Mouse (Mus musculus) heart, embryonic 15.5 days (tissue): ENCODE measurements around the gene Oxct1. TPM values are rescaled to one million over a fixed set of nuclear protein-coding genes. Genes with fewer than 3 reads are reported as not detected.
A peak's percentile ranks its signal among the peaks of the same experiment; 100 is the strongest.

Experiments used
- ATAC-seq: fragments of 200-750 bp; cut with Nextera tagmentation; replicated peaks from 2 replicates; pipeline ENCODE4 v1.8.0; 2017; ENCODE audit warnings: low read depth, moderate TSS enrichment; ENCODE audit not compliant: insufficient number of reproducible peaks, insufficient read depth, low FRiP score
- H3K27ac ChIP-seq: fragments of 300-500 bp; sonication (generic); 2 replicates; pipeline ENCODE4 v1.5.1; 2015; ENCODE audit warnings: mild to moderate bottlenecking, inconsistent platforms
- H3K27me3 ChIP-seq: fragments of 300-500 bp; sonication (generic); 2 replicates; pipeline ENCODE4 v1.6.1; 2015; ENCODE audit warnings: inconsistent platforms
- H3K36me3 ChIP-seq: fragments of 300-500 bp; sonication (generic); 2 replicates; pipeline ENCODE4 v1.6.1; 2015; ENCODE audit warnings: mild to moderate bottlenecking, inconsistent platforms
- H3K4me1 ChIP-seq: fragments of 300-500 bp; sonication (generic); replicated peaks from 2 replicates; pipeline ENCODE4 v1.6.1; 2015; ENCODE audit warnings: inconsistent platforms
- H3K4me2 ChIP-seq: fragments of 300-500 bp; sonication (generic); 2 replicates; pipeline ENCODE4 v1.6.1; 2015; ENCODE audit warnings: inconsistent platforms, mild to moderate bottlenecking, moderate library complexity
- H3K4me3 ChIP-seq: fragments of 300-500 bp; sonication (generic); 2 replicates; pipeline ENCODE4 v1.5.1; 2015; ENCODE audit warnings: mild to moderate bottlenecking, inconsistent platforms
- H3K9ac ChIP-seq: fragments of 300-500 bp; sonication (generic); 2 replicates; pipeline ENCODE4 v1.6.1; 2015; ENCODE audit warnings: mild to moderate bottlenecking, inconsistent platforms
- H3K9me3 ChIP-seq: fragments of 300-500 bp; sonication (generic); replicated peaks from 2 replicates; pipeline ENCODE4 v1.6.1; 2016; ENCODE audit warnings: inconsistent platforms
- WGBS: fragments of 180-500 bp; shearing (Covaris S2); methylation state at CpG from one replicate; pipeline ENCODE4 v1.1.7; 2015; ENCODE audit warnings: mixed read lengths; 5-methylcytosine and 5-hydroxymethylcytosine counted together
- polyA plus RNA-seq: library from polyadenylated mRNA; unstranded; fragments of >200 nt; fragmentation: Nextera tagmentation; extraction: Ambion mirVana; gene quantifications from 2 replicates; pipeline ENCODE4 v1.2.1, GENCODE M21; 2015

The Oxct1 gene
- polyA plus RNA-seq, 1 experiment from 2014 or later = 396 TPM

- no peak overlapping the region for H3K4me2 ChIP-seq
- H3K27ac ChIP-seq = no peak overlapping the region
- ATAC-seq = no peak
- H3K36me3 ChIP-seq = no peaks in the 10 kb centered on the region
- peaks cover 7% of the 10 kb centered on the region for H3K4me1 ChIP-seq
- no peaks in the 10 kb centered on the region for H3K27me3 ChIP-seq
- H3K9me3 ChIP-seq = no peaks in the 10 kb centered on the region
- 66% methylated on average over 2 of the region's 2 CpGs for WGBS
- no peak overlapping the region for H3K4me3 ChIP-seq
- no peak overlapping the region for H3K9ac ChIP-seq
These were observed 27.0 kb upstream of the Oxct1 start for GRCm38 (mm10) chr15:3999144-3999543.

- H3K9ac ChIP-seq = no peak overlapping the region
- no peak overlapping the region for H3K27ac ChIP-seq
- 0 out of 2 replicates have a peak, but pooled peaks cover 4% of the 10 kb centered on the region for H3K9me3 ChIP-seq
- no peaks in the 10 kb centered on the region for H3K36me3 ChIP-seq
- 69% methylated on average over 2 of the region's 2 CpGs for WGBS
- no peak overlapping the region for H3K4me3 ChIP-seq
- ATAC-seq = no peak
- no peak overlapping the region for H3K4me2 ChIP-seq
- H3K27me3 ChIP-seq = no peaks in the 10 kb centered on the region
- H3K4me1 ChIP-seq = peaks cover 3% of the 10 kb centered on the region
These were observed 25.6 kb upstream of the Oxct1 start for GRCm38 (mm10) chr15:4000536-4000935.

DNA sequence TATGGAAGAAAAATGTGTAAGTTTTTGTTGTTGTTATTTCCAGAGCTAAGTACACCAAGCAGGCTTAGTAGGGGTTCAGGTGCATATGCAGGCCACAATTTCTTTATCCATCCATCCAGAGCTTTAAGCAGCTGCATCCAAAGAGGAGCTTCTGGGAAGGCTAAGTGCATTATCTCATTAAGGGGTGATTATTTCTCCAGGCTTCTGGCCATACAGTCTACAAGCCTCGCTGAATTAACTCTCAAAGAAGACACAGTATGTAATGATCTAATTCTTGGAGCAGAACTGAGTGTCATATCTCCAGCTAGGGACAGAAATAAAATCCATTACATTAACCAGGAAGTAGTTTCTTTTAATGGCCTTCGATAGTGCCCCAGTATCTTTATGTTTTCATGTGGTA lies 12.3 kb upstream of the Oxct1 start:
- no peak overlapping the region for H3K4me3 ChIP-seq
- H3K9ac ChIP-seq = no peak overlapping the region
- H3K36me3 ChIP-seq = no peaks in the 10 kb centered on the region
- H3K9me3 ChIP-seq = no peaks in the 10 kb centered on the region
- H3K27me3 ChIP-seq = no peaks in the 10 kb centered on the region
- WGBS = 55% methylated on average over 2 of the region's 2 CpGs
- H3K4me2 ChIP-seq = no peak overlapping the region
- ATAC-seq = no peak
- no peaks in the 10 kb centered on the region for H3K4me1 ChIP-seq
- H3K27ac ChIP-seq = no peak overlapping the region

DNA sequence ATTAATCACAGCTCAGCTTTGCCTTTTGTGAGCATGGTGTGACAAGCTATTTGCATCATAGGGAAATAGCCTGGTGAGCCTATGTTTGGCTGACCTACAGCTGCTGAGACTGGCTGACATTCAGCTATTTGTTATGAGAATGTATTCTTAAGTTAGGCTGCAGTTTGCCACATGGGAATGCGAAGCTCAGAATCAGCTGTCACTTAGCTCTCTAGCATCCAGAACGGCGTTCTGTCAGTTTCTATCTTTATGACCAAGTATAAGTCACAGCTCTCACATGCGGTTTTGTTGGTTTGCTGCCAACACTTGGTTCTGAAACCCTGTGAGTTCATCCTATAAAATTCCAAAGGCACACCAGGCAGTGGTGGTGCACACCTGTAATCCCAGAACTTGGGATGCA lies 5.5 kb upstream of the Oxct1 start:
- Histone ChIP-seq H3K9ac (no peak overlapping the region), H3K4me2 (no peak overlapping the region), H3K4me1 (peaks cover 6% of the 10 kb centered on the region; the same call in 1 of the 2 replicates), H3K9me3 (no peaks in the 10 kb centered on the region), H3K27ac (0 out of 2 replicates have a peak overlapping the region, but pooled peaks have one; percentile 37), H3K36me3 (no peaks in the 10 kb centered on the region), H3K27me3 (no peaks in the 10 kb centered on the region), H3K4me3 (no peak overlapping the region)
- ATAC-seq = no peak
- WGBS = 21% methylated on average over 4 of the region's 4 CpGs

DNA sequence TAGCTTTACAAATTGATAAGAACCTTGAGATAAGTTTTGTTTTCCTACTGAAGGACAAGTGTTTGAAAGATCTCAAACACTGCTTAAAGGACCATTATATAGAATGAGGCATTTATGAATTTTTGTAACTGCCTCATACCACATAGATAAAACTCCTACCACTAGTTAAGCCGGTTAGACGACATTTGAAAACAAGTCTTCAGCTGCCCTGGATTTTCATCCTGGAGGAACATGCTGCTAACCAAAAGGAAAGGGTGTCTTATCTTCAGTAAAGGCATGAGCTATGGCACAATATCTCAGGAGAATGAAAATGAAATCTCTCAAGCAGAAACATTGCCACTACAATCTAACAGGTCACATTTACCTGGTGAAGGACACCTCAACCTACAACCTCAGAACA lies 2.4 kb upstream of the Oxct1 start:
- no peak for ATAC-seq
- WGBS = 77% methylated on average over 2 of the region's 2 CpGs
- H3K4me3 ChIP-seq = no peak overlapping the region
- H3K9ac ChIP-seq = no peak overlapping the region
- no peak overlapping the region for H3K27ac ChIP-seq
- H3K4me1 ChIP-seq = peaks cover 21% of the 10 kb centered on the region
- no peaks in the 10 kb centered on the region for H3K27me3 ChIP-seq
- no peaks in the 10 kb centered on the region for H3K9me3 ChIP-seq
- H3K4me2 ChIP-seq = no peak overlapping the region
- no peaks in the 10 kb centered on the region for H3K36me3 ChIP-seq

GRCm38 (mm10) chr15:4024726-4025507 lies 1.3 kb upstream of the Oxct1 start:
- Histone ChIP-seq H3K4me1 (peaks cover 21% of the 10 kb centered on the region), H3K36me3 (no peaks in the 10 kb centered on the region), H3K4me2 (0 out of 2 replicates have a peak overlapping the region, but pooled peaks have one; percentile 80), H3K27me3 (no peaks in the 10 kb centered on the region), H3K27ac (peak overlapping the region; percentile 99), H3K9me3 (no peaks in the 10 kb centered on the region), H3K9ac (no peak overlapping the region), H3K4me3 (no peak overlapping the region)
- 76% methylated on average over 13 of the region's 13 CpGs for WGBS
- no peak for ATAC-seq

DNA sequence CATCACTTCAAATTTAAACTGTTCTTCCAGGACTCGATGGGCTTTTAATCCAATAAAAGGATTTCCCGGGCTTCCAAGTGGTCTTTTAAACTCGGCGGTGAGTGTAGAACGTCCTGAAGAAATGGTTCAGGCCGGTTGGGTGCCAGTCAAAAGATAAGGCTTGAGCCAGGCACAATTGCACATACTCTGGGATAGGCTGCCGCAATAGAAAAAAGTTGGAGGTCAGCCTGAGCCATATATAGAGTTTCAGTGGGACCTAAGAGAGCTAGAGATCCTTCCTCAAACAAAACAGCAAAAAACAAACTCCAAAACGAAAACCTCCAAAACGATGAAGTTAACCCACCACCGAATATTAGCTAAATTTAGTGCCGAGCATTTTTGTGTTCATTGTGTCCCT lies 677 bp upstream of the Oxct1 start:
- Histone ChIP-seq H3K4me3 (peak overlapping the region; percentile 81), H3K4me1 (peaks cover 21% of the 10 kb centered on the region), H3K9me3 (no peaks in the 10 kb centered on the region), H3K27ac (peak overlapping the region; percentile 99), H3K36me3 (no peaks in the 10 kb centered on the region), H3K27me3 (no peaks in the 10 kb centered on the region), H3K9ac (peak overlapping the region; percentile 90; the same call in 1 of the 2 replicates), H3K4me2 (peak overlapping the region; percentile 80)
- no peak for ATAC-seq
- WGBS = 43% methylated on average over 11 of the region's 11 CpGs

DNA sequence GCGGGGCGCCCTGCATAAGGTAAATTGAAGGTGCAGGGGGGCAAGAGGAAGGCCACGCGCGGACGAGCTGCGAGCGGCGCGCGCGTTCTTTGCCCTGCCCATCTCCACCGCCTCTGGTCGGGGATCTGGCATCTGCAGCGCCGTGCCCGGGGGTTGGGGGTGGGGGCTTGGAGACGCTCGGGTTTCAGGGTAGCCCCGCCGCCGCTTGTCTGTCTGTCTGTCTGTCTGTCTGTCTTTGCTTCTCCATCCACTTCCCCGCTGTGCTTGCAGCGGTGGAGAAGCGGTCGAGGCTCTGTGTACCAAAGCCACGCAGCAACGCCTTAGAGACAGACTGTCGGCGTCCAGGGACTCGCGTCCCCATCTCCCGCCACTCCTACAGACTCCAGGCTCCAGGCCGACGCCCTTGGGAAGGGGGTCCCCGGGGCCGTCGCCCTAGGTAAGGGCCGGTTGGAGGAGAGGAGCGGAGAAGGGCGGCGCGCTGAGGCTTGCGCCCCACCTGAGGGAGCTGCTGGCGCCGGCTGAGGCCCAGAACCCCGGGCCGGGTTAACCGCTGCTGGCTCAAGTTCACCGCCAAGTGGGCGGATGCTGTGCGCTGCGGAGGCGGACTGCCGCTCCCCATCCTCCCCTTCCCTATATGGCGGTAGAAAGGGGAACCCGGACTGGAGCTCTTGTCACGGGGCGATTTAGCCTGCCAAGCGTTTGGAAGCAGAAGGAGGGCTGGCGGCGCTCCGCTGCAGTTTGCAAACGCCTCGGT lies 825 bp downstream of the Oxct1 start:
- H3K27me3 ChIP-seq = no peaks in the 10 kb centered on the region
- no peaks in the 10 kb centered on the region for H3K36me3 ChIP-seq
- peaks cover 21% of the 10 kb centered on the region for H3K4me1 ChIP-seq
- peak overlapping the region; percentile 90 for H3K9ac ChIP-seq
- H3K27ac ChIP-seq = peak overlapping the region; percentile 99
- peak overlapping the region; percentile 81 for H3K4me3 ChIP-seq
- H3K9me3 ChIP-seq = no peaks in the 10 kb centered on the region
- H3K4me2 ChIP-seq = peak overlapping the region; percentile 80
- ATAC-seq = peak; percentile 83
- under 1% methylated on average over 64 of the region's 65 CpGs for WGBS

DNA sequence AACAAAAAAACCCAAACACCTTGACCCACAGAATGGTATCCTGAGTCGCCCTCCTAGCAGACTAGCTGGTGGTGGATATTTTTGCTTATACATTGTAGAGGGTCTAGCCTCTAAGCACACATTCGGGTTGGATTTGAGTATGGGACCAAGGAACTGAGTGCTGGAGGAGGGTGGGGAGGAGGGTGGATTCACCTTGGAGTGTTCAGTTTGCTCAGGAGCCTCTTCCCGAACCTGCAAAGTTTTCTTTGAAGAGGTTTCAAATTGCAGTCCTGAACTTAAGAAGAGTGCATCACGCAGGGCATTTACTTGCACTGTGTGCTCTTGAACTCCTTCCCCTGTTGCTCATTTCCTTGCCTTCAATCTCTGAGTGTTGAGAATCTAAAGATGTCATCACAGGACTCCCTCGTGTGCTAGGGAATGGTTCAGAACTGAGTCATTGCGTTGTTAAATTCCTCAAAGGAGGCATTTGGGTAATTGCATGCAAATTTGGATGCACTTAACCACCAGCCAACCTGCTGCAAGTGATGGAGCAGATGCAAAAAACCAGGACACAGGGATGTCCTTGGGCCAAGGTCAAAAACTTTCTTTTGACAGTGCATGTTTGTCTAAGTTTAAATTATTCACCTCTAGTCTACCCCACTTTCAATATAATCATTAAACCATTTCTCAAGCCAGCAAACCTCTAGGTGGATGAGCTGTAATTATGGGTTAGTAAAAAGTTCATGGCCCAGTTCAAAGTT lies 1.7 kb downstream of the Oxct1 start:
- Histone ChIP-seq H3K4me3 (peak overlapping the region; percentile 81), H3K9me3 (no peaks in the 10 kb centered on the region), H3K27me3 (no peaks in the 10 kb centered on the region), H3K27ac (peak overlapping the region; percentile 99), H3K4me1 (peaks cover 26% of the 10 kb centered on the region), H3K4me2 (peak overlapping the region; percentile 80), H3K36me3 (no peaks in the 10 kb centered on the region), H3K9ac (peak overlapping the region; percentile 90)
- WGBS = 6% methylated on average over 6 of the region's 6 CpGs
- ATAC-seq = no peak

DNA sequence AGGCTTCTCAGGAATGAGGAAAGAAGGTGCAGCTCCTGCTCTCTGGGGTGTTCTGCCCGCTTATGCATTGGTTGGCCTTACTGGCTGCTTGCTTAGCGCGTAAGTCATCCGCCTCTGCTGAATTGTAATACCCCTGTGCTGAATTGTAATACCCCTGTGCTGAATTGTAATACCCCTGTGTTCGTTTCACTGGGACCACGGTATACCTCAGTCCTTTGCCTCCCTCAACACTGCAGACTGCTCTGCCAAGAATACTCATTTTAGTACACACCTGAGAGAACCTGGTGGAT lies 2.2 kb downstream of the Oxct1 start:
- peak overlapping the region; percentile 90; the same call in 1 of the 2 replicates for H3K9ac ChIP-seq
- no peaks in the 10 kb centered on the region for H3K27me3 ChIP-seq
- H3K4me3 ChIP-seq = no peak overlapping the region
- H3K4me1 ChIP-seq = peaks cover 30% of the 10 kb centered on the region
- no peak for ATAC-seq
- H3K4me2 ChIP-seq = peak overlapping the region; percentile 80
- no peaks in the 10 kb centered on the region for H3K36me3 ChIP-seq
- no peaks in the 10 kb centered on the region for H3K9me3 ChIP-seq
- H3K27ac ChIP-seq = peak overlapping the region; percentile 99
- 77% methylated on average over 6 of the region's 6 CpGs for WGBS

DNA sequence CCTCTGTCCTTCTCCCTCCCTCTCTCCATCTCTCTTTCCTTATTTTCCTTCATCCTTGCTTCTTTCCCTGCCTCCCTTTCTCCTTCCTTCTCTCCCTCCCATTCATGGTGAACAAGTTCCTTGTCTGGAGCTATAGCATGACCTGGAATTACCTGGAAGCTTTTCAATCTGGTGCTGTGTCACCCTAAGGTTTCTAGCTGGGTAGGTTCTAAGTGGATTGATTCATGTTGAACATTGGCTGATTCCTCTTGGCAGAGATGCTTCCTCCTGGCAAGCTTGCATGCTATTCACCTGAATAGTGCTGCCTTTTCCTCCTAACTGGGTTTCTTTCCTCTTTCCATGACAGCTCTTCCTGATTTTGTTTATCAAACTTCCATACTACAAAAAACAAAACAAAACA lies 2.8 kb downstream of the Oxct1 start:
- H3K27ac ChIP-seq = peak overlapping the region; percentile 99; the same call in 1 of the 2 replicates
- H3K4me3 ChIP-seq = no peak overlapping the region
- H3K4me1 ChIP-seq = peaks cover 35% of the 10 kb centered on the region
- H3K27me3 ChIP-seq = no peaks in the 10 kb centered on the region
- H3K9me3 ChIP-seq = no peaks in the 10 kb centered on the region
- no peaks in the 10 kb centered on the region for H3K36me3 ChIP-seq
- no peak overlapping the region for H3K9ac ChIP-seq
- H3K4me2 ChIP-seq = no peak overlapping the region
- ATAC-seq = no peak
